Mouse (Mus musculus): ENCODE measurements around the gene Casp8ap2. TPM values are rescaled to one million over a fixed set of nuclear protein-coding genes. Genes with fewer than 3 reads are reported as not detected.
A peak's percentile ranks its signal among the peaks of the same experiment; 100 is the strongest.

Gene Casp8ap2
- 60.4 and 70.1 TPM in 2 replicates for polyA plus RNA-seq (2016; fragmentation: Nextera tagmentation; extraction: Ambion mirVana)

GRCm38 (mm10) chr4:32615034-32615881, at the start of gene Casp8ap2:
Gene Casp8ap2, plus strand, starts transcription at chr4:32615451.
- ATAC-seq (ENCODE audit: insufficient number of reproducible peaks, insufficient read depth, low FRiP score, low TSS enrichment), result peak; percentile 100
- peak within 1 kb of the TSS; percentile 92 for H3K9ac ChIP-seq
- H3K36me3 ChIP-seq, result peaks cover 6% of the 10 kb centered on the region; the same call in 1 of the 2 replicates
- H3K9me3 ChIP-seq, result no peaks in the 10 kb centered on the region
- peak within 1 kb of the TSS; percentile 90 for H3K4me3 ChIP-seq
- peak within 1 kb of the TSS; percentile 80 for H3K27ac ChIP-seq
- WGBS, result under 1% methylated on average over 61 of the region's 67 CpGs
- no peaks in the 10 kb centered on the region for H3K27me3 ChIP-seq
- H3K4me2 ChIP-seq (replicated peaks), result peak within 1 kb of the TSS; percentile 69
- H3K4me1 ChIP-seq, result peaks cover 15% of the 10 kb centered on the region

GRCm38 (mm10) chr4:32569054-32569453, 46.2 kb upstream of the Casp8ap2 start:
- 73% methylated on average over 4 of the region's 4 CpGs for WGBS
- ATAC-seq (ENCODE audit: insufficient number of reproducible peaks, insufficient read depth, low FRiP score, low TSS enrichment), result no peak

GRCm38 (mm10) chr4:32569995-32570938, 45.0 kb upstream of the Casp8ap2 start:
- no peak for ATAC-seq (ENCODE audit: insufficient number of reproducible peaks, insufficient read depth, low FRiP score, low TSS enrichment)
- Histone ChIP-seq H3K4me2 (replicated peaks) (no peak overlapping the region), H3K4me1 (peaks cover 23% of the 10 kb centered on the region), H3K9ac (no peak overlapping the region), H3K27me3 (no peaks in the 10 kb centered on the region), H3K9me3 (no peaks in the 10 kb centered on the region), H3K36me3 (no peaks in the 10 kb centered on the region), H3K4me3 (no peak overlapping the region), H3K27ac (0 out of 2 replicates have a peak overlapping the region, but pooled peaks have one; percentile 17)
- WGBS, result 59% methylated on average over 17 of the region's 17 CpGs

More at GRCm38 (mm10) chr4:32569054-32569453, 46.2 kb upstream of the Casp8ap2 start:
- Histone ChIP-seq H3K36me3 (peaks cover 8% of the 10 kb centered on the region), H3K27ac (no peak overlapping the region), H3K9me3 (no peaks in the 10 kb centered on the region), H3K4me1 (peaks cover 21% of the 10 kb centered on the region), H3K4me3 (no peak overlapping the region), H3K9ac (no peak overlapping the region), H3K27me3 (no peaks in the 10 kb centered on the region), H3K4me2 (replicated peaks) (no peak overlapping the region)

GRCm38 (mm10) chr4:32570939-32571317, 44.3 kb upstream of the Casp8ap2 start:
- Histone ChIP-seq H3K4me1 (peaks cover 25% of the 10 kb centered on the region), H3K4me3 (no peak overlapping the region), H3K27me3 (no peaks in the 10 kb centered on the region), H3K9ac (no peak overlapping the region), H3K36me3 (peaks cover 1% of the 10 kb centered on the region; the same call in 1 of the 2 replicates), H3K4me2 (replicated peaks) (no peak overlapping the region), H3K9me3 (no peaks in the 10 kb centered on the region), H3K27ac (no peak overlapping the region)
- 72% methylated on average over 8 of the region's 8 CpGs for WGBS
- ATAC-seq (ENCODE audit: insufficient number of reproducible peaks, insufficient read depth, low FRiP score, low TSS enrichment), result no peak

DNA sequence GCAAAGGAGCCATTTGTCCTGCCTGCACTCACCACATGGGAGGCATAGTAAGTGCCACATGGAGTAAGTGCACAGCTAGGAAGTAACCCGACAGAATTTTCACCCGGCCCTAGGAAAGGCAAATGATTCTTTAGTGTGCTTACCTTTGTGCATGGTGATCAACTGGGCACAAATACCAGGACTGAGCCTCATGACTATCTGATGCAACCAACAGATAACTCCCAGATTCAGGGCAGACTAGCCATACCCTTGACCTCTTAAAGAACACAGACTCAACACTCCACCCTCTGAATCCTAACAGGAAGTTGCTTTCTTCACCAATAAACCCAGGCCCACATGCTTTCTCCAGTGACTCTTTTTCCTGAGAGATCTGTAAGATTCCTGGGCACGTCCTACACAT, 43.8 kb upstream of the Casp8ap2 start:
- Histone ChIP-seq H3K27me3 (no peaks in the 10 kb centered on the region), H3K4me1 (peaks cover 25% of the 10 kb centered on the region), H3K4me3 (no peak overlapping the region), H3K4me2 (replicated peaks) (no peak overlapping the region), H3K27ac (no peak overlapping the region), H3K9me3 (no peaks in the 10 kb centered on the region), H3K36me3 (peaks cover 6% of the 10 kb centered on the region; the same call in 1 of the 2 replicates), H3K9ac (no peak overlapping the region)
- ATAC-seq (ENCODE audit: insufficient number of reproducible peaks, insufficient read depth, low FRiP score, low TSS enrichment), result no peak
- WGBS, result 61% methylated on average over 3 of the region's 3 CpGs

DNA sequence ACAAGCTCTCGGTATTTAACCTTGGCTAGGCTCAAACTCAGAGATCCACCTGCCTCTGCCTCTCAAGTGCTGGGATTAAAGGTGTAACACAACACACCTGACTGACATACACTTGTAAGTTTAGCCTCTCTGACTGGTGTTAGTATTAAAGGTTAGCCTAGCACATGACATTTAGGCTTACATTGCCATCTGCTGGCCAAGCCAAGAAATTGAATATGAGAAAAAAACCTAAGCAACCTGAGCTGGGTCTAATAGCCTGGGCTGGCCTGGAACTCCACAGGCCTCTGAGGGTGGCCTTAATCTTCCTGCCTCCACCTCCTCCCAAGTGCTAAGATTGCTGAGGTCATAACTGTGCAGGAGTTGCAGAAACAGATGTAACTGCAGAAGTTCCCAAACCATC, 43.1 kb upstream of the Casp8ap2 start:
- 44% methylated on average over 1 of the region's 1 CpGs for WGBS
- peaks cover 25% of the 10 kb centered on the region for H3K4me1 ChIP-seq
- no peak overlapping the region for H3K9ac ChIP-seq
- H3K27ac ChIP-seq, result no peak overlapping the region
- ATAC-seq (ENCODE audit: insufficient number of reproducible peaks, insufficient read depth, low FRiP score, low TSS enrichment), result peak; percentile 12; the same call in 1 of the 2 replicates
- H3K9me3 ChIP-seq, result no peaks in the 10 kb centered on the region
- H3K4me3 ChIP-seq, result no peak overlapping the region
- H3K4me2 ChIP-seq (replicated peaks), result no peak overlapping the region
- no peaks in the 10 kb centered on the region for H3K27me3 ChIP-seq
- peaks cover 11% of the 10 kb centered on the region; the same call in 1 of the 2 replicates for H3K36me3 ChIP-seq

DNA sequence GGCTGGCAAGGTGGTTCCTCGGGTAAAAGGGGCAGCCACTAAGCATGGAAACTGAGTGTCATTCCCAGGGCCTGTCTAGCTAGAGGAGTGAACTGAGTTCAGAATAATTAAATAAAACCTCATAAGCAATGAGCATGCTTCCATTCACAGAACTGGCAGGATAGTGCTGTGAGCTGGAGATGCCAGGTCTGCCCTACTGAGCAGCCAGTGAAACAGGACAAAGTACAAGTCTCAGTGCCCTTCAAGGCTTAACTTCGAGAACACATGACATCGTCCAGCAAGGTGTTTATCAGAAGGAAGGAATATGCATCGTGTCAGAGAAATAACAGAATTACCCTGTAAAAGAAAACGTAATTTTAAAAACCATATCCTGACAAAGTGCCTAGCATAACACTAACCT, 41.7 kb upstream of the Casp8ap2 start:
- Histone ChIP-seq H3K4me1 (peaks cover 25% of the 10 kb centered on the region), H3K27ac (no peak overlapping the region), H3K36me3 (peaks cover 11% of the 10 kb centered on the region; the same call in 1 of the 2 replicates), H3K4me2 (replicated peaks) (no peak overlapping the region), H3K9me3 (no peaks in the 10 kb centered on the region), H3K9ac (no peak overlapping the region), H3K4me3 (no peak overlapping the region), H3K27me3 (no peaks in the 10 kb centered on the region)
- ATAC-seq (ENCODE audit: insufficient number of reproducible peaks, insufficient read depth, low FRiP score, low TSS enrichment), result no peak
- WGBS, result 88% methylated on average over 5 of the region's 5 CpGs

DNA sequence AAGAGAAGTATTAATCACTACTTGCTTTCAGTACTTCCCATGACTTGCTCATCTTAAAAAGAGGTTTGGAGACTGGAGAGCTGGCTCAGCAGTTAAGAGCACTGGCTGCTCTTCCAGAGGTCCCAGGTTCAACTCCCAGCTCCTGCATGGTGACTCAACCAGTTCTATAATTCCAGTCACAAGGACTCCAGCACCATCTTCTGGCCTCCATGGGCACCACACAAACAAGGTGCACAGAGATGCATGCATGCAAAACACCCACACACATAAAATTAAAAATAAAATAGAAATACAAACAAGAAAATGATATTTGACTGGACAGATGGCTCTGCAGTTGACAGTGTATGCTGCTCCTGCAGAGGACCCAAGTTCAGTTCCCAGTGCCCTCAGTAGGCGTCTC, 40.6 kb upstream of the Casp8ap2 start:
- ATAC-seq (ENCODE audit: insufficient number of reproducible peaks, insufficient read depth, low FRiP score, low TSS enrichment), result no peak
- Histone ChIP-seq H3K36me3 (peaks cover 14% of the 10 kb centered on the region), H3K9ac (no peak overlapping the region), H3K4me1 (peaks cover 19% of the 10 kb centered on the region), H3K4me2 (replicated peaks) (no peak overlapping the region), H3K27me3 (no peaks in the 10 kb centered on the region), H3K9me3 (no peaks in the 10 kb centered on the region), H3K27ac (no peak overlapping the region), H3K4me3 (no peak overlapping the region)
- WGBS, result 65% methylated on average over 1 of the region's 1 CpGs

DNA sequence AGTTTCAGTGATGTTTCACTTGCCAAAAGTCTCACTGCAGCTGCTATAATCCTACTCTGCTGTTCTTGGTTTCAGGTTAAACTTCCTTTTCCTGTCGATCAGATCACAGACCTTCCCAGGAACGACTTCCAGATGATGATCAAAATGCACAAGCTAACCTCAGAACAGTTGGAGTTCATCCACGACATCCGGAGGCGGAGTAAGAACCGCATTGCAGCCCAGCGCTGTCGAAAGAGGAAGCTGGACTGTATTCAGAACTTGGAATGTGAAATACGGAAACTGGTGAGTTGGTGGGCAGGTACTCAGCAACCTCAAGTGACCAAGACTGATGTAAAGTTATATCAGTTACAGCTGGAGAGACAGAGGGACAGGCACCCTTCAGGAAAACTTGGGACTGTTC, 40.1 kb upstream of the Casp8ap2 start:
- Histone ChIP-seq H3K4me3 (no peak overlapping the region), H3K27me3 (no peaks in the 10 kb centered on the region), H3K36me3 (peaks cover 20% of the 10 kb centered on the region), H3K9ac (no peak overlapping the region), H3K9me3 (no peaks in the 10 kb centered on the region), H3K27ac (no peak overlapping the region), H3K4me2 (replicated peaks) (no peak overlapping the region), H3K4me1 (peaks cover 13% of the 10 kb centered on the region)
- ATAC-seq (ENCODE audit: insufficient number of reproducible peaks, insufficient read depth, low FRiP score, low TSS enrichment), result no peak
- 21% methylated on average over 9 of the region's 9 CpGs for WGBS

DNA sequence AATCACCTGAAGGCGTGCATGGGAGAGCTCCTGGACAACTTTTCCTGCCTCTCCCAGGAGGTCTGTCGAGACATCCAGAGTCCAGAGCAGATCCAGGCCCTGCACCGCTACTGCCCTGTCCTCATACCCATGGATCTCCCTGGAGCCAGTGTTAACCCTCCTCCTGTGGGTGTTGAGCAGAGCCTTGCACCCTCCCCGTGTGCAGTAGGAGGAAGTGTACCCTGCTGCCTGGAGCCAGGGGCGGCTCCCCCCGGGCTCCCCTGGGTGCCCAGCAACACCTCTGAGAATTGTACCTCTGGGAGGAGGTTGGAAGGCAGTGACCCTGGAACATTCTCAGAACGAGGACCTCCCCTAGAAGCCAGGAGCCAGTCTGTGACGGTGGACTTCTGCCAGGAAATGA, 35.4 kb upstream of the Casp8ap2 start:
- ATAC-seq (ENCODE audit: insufficient number of reproducible peaks, insufficient read depth, low FRiP score, low TSS enrichment), result no peak
- no peak overlapping the region for H3K4me3 ChIP-seq
- no peak overlapping the region for H3K4me2 ChIP-seq (replicated peaks)
- WGBS, result 87% methylated on average over 8 of the region's 8 CpGs
- no peak overlapping the region for H3K27ac ChIP-seq
- H3K9me3 ChIP-seq, result no peaks in the 10 kb centered on the region
- H3K36me3 ChIP-seq, result peaks cover 22% of the 10 kb centered on the region
- H3K27me3 ChIP-seq, result no peaks in the 10 kb centered on the region
- H3K4me1 ChIP-seq, result peaks cover 9% of the 10 kb centered on the region; the same call in 1 of the 2 replicates
- no peak overlapping the region for H3K9ac ChIP-seq

- no peak overlapping the region for H3K4me3 ChIP-seq
- H3K27me3 ChIP-seq, result no peaks in the 10 kb centered on the region
- no peak overlapping the region for H3K27ac ChIP-seq
- peaks cover 11% of the 10 kb centered on the region for H3K36me3 ChIP-seq
- no peak overlapping the region for H3K9ac ChIP-seq
- H3K4me1 ChIP-seq, result 0 out of 2 replicates have a peak, but pooled peaks cover 4% of the 10 kb centered on the region
- H3K9me3 ChIP-seq, result no peaks in the 10 kb centered on the region
- WGBS, result 70% methylated on average over 6 of the region's 6 CpGs
- no peak for ATAC-seq (ENCODE audit: insufficient number of reproducible peaks, insufficient read depth, low FRiP score, low TSS enrichment)
- no peak overlapping the region for H3K4me2 ChIP-seq (replicated peaks)
These were observed 31.1 kb upstream of the Casp8ap2 start for GRCm38 (mm10) chr4:32584181-32584580.

Data from embryonic facial prominence, embryonic 12.5 days (tissue).